Mouse (Mus musculus) mesoderm, embryonic 11.5 days (tissue): ENCODE measurements around the gene Zranb3.
"Not testable (repeated sequence)": the region's sequence is repeated elsewhere in the genome, so short reads cannot be mapped to it uniquely, and the experiment has no call there.

ENCODE experiments used
- DNase-seq: peaks from one replicate; pipeline ENCODE4 v3.0.0-alpha.2; 2012; ENCODE audit warnings: low read depth, low spot score

The Zranb3 gene

GRCm38 (mm10) chr1:127989876-127990731 is 112.7 kb downstream of the Zranb3 start:
- DNase-seq: no peak

GRCm38 (mm10) chr1:127989387-127989786 is 113.5 kb downstream of the Zranb3 start:
- DNase-seq: no peak

- no peak for DNase-seq
Measured at GRCm38 (mm10) chr1:127988246-127988645, 114.6 kb downstream of the Zranb3 start.

- DNase-seq: peak; percentile 58
Measured at GRCm38 (mm10) chr1:127985391-127985790, 117.5 kb downstream of the Zranb3 start.

- DNase-seq: no peak
Measured at GRCm38 (mm10) chr1:127983274-127983993, 119.4 kb downstream of the Zranb3 start.

- no peak for DNase-seq
Measured at GRCm38 (mm10) chr1:127982268-127982667, 120.6 kb downstream of the Zranb3 start.

- no peak for DNase-seq
Measured at GRCm38 (mm10) chr1:127980911-127981559, 121.8 kb downstream of the Zranb3 start.

GRCm38 (mm10) chr1:127978125-127978524 is 124.7 kb downstream of the Zranb3 start:
- DNase-seq: no peak

GRCm38 (mm10) chr1:127976106-127976505 is 126.7 kb downstream of the Zranb3 start:
- no peak for DNase-seq

GRCm38 (mm10) chr1:127975676-127976075 is 127.2 kb downstream of the Zranb3 start:
- DNase-seq: no peak

GRCm38 (mm10) chr1:127974082-127974481 is 128.8 kb downstream of the Zranb3 start:
- no peak for DNase-seq

- no peak for DNase-seq
Measured at GRCm38 (mm10) chr1:127970870-127971269, 132.0 kb downstream of the Zranb3 start.

GRCm38 (mm10) chr1:127963326-127963725 is 139.5 kb downstream of the Zranb3 start:
- no peak for DNase-seq

- DNase-seq: no peak
Measured at GRCm38 (mm10) chr1:127961140-127961539, 141.7 kb downstream of the Zranb3 start.

- no peak for DNase-seq
Measured at GRCm38 (mm10) chr1:127959312-127959718, 143.5 kb downstream of the Zranb3 start.

- no peak for DNase-seq
Measured at GRCm38 (mm10) chr1:127958801-127959200, 144.0 kb downstream of the Zranb3 start.

- no peak for DNase-seq
Measured at GRCm38 (mm10) chr1:127956524-127956923, 146.3 kb downstream of the Zranb3 start.

- no peak for DNase-seq
Measured at GRCm38 (mm10) chr1:127954800-127955199, 148.0 kb downstream of the Zranb3 start.

- not testable (repeated sequence) for DNase-seq
Measured at GRCm38 (mm10) chr1:127954198-127954597, 148.6 kb downstream of the Zranb3 start.

- DNase-seq: no peak
Measured at GRCm38 (mm10) chr1:127952276-127952675, 150.6 kb downstream of the Zranb3 start.

GRCm38 (mm10) chr1:127948748-127949147 is 154.1 kb downstream of the Zranb3 start:
- no peak for DNase-seq

- no peak for DNase-seq
Measured at GRCm38 (mm10) chr1:127946615-127947249, 156.1 kb downstream of the Zranb3 start.
